Mouse (Mus musculus): ENCODE measurements at regions not wholly inside any gene's neighbourhood (a gene's known extent, or its start where the extent isn't known, plus 50 kb on each side); places are given as distances from the start of the nearest gene placed in this dataset.
"Not testable (repeated sequence)": the region's sequence is repeated elsewhere in the genome, so short reads cannot be mapped to it uniquely, and the experiment has no call there.

DNA sequence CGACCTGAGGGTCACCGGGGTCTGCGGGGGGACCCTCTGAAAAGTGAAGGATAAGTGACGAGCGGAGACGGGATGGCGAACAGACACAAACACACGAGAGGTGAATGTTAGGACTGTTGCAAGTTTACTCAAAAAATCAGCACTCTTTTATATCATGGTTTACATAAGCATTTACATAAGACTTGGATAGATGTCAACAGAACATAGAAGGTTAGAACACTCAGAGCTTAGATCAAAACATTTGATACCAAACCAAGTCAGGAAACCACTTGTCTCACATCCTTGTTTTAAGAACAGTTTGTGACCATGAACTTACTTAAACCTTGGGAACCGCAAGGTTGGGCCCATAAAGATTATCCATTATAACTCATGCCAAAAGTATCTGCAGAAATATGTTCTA lies 1042.2 kb upstream of the Sel1l start:
- intact Hi-C loops (cut with DNase I); DNase-seq: not testable (repeated sequence)

DNA sequence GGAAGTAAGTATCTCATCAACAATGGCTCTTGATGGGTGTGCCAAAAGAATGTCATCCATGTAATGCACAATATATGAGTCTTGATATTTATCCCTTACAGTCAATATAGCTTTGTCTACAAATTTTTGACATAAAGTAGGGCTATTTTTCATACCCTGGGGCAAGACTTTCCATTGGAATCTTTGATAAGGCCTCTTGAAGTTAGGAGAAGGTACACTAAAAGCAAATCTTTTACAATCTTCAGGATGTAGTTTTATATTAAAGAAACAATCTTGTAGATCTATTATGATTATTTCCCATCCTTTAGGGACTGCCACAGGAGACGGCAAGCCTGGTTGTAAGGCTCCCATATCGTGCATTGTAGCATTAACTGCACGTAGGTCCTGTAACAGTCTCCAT lies 1038.8 kb upstream of the Sel1l start:
- no peak for DNase-seq
- intact Hi-C loops (cut with DNase I), result no loop called here

DNA sequence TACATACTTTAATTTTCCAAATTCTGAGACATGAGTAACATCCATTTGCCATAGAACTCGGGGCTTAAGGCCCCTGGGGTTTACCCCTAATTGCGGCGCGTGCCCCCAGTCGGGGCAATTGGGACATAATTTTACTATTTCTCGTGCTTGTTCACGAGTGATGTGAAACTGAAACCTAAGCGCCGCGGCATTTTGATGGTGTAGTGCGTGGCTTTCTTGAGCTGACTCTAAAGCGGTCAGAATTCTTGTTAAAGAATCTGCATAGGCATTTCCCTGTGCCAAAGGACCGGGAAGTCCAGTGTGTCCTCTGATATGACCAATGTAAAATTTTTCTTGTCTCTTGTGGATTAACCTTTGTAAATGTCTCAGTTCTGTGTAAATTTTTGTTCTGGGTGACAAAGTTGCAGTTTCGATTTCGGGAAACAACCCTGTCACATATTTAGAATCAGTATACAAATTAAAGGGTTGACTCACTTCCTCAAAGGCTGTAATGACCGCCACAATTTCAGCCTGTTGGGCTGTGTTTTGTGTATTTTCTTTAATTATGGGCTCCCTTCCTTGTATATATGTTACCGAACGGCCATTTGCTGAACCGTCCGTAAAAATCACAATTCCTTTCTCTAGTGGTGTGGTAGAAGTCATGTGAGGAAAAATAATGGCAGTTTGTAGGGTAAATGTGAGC lies 1037.6 kb upstream of the Sel1l start:
- intact Hi-C loops (cut with DNase I); DNase-seq: not testable (repeated sequence)

DNA sequence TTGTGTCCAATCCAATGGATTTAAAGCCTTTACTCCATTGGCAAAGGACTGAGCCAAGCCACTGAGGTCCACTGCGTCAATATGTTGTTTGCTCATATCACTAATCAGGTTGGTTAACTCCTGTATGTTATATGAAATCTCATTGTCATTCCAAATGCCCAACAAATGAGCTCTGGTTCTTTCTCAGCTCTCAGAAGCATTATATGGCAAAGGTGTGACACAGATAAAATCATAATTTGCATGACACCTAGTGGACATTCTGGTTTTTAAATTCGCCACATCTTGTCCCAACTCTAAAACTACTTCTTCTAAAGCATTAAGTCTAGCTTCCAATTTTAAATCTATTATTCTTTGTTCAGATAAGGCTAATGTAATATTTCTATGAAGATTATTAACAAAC lies 1035.1 kb upstream of the Sel1l start:
- DNase-seq; intact Hi-C loops (cut with DNase I): not testable (repeated sequence)

DNA sequence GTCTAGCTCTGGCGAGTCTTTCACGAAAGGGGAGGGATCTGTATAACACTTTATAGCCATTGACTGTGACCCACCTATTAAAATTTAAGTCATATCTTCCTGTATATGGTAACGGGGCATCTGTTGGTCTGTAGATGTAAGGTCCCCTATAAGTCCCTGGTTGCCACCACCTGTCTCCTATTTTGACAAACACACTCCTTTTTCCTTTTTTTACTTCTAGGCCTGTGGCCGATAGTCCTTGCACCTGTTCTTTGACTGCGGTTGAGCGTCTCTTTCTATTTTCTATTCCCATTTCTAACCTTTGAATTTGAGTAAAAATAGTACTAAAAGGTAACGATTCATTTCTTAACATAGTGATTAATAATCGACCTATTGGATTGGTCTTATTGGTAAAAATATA lies 1034.1 kb upstream of the Sel1l start:
- DNase-seq; intact Hi-C loops (cut with DNase I): not testable (repeated sequence)

DNA sequence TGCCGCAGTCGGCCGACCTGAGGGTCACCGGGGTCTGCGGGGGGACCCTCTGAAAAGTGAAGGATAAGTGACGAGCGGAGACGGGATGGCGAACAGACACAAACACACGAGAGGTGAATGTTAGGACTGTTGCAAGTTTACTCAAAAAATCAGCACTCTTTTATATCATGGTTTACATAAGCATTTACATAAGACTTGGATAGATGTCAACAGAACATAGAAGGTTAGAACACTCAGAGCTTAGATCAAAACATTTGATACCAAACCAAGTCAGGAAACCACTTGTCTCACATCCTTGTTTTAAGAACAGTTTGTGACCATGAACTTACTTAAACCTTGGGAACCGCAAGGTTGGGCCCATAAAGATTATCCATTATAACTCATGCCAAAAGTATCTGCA lies 1033.6 kb upstream of the Sel1l start:
- DNase-seq; intact Hi-C loops (cut with DNase I): not testable (repeated sequence)

DNA sequence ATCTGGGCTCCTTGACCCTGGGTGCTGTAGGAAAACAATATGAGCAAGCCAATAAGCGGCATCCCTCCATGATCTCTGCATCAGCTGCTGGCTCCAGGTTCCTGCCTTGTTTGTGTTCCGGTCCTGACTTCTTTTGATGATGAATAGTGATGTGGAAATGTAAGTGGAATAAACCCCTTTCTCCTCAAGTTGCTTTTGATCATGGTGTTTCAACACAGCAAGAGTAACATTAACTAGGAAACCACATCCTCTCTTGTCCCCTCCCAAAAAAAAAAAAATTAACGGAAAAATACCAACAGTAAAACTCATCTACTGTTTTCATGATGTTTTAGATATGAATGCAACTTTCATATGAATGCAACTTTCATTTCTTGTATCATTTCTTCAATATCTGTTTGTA lies 1024.6 kb upstream of the Sel1l start:
- intact Hi-C loops (cut with DNase I), result no loop called here
- no peak for DNase-seq

DNA sequence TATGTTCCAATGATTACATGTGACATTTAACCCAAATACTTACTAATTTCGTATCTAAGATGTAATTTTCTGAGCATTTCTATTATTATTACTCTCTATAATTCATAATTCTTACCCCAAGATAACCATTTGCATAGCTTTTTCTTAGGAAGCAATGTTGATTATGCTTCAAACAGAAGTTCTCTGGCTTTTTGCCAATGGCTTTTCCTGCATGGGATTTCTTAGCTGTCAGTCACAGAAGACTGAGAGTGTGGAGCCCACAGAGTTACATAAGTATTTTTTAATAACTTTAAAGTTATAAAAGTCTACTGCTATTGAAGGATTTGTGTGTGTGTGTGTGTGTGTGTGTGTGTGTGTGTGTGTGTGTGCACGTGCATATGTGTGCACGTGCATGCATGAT lies 1020.4 kb upstream of the Sel1l start:
- intact Hi-C loops (cut with DNase I), result no loop called here

DNA sequence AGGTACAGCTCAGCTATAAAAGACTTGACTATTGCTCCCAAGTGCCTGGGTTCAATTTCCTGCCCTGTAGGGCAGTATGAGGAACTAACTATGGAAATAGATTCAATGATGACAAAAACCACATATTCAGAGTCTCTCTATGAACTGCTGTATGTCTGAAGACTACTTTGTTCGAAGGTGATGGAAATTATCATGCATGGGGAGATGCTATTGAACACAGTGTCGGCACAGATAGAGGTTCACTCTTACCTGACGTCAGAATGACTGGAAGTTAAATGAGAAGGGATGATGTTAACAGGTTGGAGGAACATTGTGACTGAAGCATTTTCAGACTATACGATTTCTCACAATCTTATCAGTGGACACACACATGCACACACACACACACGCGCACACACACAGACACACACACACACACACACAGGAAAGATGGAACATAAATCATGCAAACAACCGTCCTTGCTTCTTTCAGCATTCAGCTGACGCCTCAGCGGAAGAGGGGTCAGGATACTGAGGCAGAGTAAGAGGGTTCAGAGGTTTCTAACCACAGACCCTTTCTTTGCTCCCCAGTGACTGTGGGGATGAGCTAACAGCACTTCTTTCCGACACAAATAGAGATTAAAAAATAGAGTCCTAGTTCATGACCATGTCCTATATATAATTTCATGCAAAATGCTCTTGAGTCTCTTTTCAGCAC lies 974.3 kb upstream of the Sel1l start:
- DNase-seq, result no peak
- intact Hi-C loops (cut with DNase I), result no loop called here

More for the DNA sequence above, 1020.4 kb upstream of the Sel1l start:
- DNase-seq, result no peak

DNA sequence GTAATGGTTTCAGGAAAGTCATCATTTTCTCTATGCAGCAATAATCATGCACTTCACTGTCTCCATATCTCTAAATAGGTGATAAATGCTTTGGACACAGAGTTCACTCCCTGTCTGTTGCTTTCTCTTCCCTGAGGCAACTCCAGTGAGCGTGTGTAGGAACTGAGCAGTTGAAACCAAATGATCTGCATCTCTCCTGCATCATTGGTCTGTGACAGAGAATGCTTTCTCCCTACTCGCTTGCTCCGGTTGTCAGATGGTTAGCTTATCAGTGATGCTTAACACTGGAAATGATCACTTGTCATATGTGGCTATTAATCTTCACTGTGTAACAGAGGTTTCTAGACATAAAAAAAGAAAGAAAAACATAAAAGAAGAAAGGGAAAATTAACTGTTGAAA lies 969.7 kb upstream of the Sel1l start:
- no peak for DNase-seq
- intact Hi-C loops (cut with DNase I), result no loop called here

DNA sequence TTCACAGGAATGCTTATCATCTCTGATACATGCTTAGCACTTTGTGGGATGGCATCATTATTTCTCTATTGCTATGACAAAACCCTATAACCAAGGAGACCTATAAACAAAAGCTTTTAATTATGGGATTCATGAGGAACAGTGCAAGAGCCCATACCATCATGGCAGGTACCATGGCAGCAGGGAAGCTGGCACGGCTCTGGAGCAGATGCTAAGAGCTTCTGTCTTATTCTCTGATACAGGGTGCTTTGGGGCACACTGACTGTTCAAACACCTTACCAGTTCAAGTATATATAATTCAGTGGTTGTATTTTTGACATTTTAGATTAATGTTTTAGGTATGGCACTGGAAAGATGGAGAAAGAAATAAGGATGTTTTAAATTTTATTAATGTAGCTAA lies 952.2 kb upstream of the Sel1l start:
- no peak for DNase-seq
- intact Hi-C loops (cut with DNase I), result no loop called here

DNA sequence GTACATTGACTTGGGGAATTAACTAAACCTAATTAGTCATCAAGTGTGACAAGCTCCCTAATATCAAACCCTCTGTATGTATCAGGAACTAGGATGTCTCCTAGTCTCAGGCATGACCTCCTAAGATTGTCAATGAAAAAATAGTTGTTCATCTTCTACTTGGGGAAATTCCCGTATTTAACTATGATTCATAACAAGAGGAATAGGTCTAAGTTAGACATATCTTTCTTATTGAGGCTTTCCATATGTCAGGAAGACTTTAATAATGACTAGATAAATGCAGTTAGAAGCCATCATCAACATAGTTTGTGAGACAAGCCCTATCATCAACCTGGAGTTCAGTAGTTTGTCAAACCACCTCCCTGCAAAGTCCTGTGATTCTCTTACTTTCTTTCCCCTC lies 934.4 kb upstream of the Sel1l start:
- no peak for DNase-seq
- intact Hi-C loops (cut with DNase I), result no loop called here

DNA sequence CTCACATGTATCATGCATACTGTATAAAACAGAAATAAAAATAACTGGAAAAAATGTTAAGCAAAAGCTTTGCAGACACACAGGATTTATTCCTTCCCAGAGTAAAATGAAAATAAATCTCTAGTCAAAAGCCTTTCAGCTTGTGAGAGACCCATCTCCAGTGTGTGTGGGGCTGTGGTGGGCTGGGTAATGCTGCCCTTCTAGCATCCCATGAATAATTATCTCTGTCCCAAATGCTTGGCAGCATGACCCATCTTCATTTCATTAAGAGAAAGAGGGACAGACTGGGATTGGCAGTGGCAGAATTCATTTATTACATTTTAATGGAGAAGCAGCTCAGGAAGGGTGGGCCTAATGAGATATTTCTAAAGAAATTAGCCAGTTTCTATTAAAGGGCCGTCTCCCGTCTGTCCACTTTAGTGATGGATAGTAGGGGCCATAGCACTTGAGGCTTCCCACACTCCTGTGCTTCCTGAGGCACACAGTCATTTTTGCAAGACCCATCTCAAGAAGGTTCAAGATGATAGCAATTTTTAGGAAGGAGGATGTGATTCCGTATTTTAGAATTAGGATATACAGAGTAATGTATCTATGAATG lies 930.8 kb upstream of the Sel1l start:
- intact Hi-C loops (cut with DNase I), result no loop called here
- DNase-seq, result no peak

DNA sequence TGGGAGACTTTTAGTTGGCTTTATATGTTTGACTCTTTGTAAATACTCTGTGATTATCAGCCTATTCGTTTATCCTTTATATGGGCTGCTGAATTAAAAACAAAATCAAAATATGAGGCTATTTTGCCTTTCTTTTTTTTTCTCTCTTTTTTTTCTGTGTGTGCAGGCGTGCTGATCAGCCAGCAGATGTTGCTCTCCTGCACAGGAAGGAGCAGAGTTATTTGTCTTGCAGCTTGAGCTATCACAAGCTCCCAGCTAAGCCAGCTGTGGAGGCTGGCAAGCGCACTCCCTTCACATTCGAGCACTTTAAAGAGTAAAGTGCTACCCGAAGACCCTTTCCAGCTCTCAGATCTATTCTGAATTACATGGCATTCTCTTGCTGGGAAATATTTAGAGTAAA lies 926.7 kb upstream of the Sel1l start:
- intact Hi-C loops (cut with DNase I), result no loop called here
- DNase-seq, result no peak

DNA sequence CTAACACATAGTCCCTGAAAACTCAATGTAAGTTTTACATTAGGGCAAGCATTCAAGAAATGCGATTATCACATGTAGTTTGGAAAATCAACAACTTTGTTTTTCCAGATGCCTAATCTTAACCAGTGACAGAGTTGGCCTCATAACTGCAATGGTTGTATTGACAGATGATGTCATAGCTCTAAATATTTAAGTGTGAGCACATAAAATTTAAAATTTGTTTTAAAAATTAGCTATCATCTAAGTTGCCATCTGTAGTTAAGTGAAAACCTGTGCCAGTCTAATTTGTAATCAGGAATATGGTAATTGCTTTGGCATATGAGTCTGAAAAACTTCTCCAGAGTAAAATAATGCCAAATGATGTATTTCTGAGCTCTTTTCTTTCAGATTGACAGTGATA lies 899.6 kb upstream of the Sel1l start:
- no peak for DNase-seq
- intact Hi-C loops (cut with DNase I), result no loop called here

DNA sequence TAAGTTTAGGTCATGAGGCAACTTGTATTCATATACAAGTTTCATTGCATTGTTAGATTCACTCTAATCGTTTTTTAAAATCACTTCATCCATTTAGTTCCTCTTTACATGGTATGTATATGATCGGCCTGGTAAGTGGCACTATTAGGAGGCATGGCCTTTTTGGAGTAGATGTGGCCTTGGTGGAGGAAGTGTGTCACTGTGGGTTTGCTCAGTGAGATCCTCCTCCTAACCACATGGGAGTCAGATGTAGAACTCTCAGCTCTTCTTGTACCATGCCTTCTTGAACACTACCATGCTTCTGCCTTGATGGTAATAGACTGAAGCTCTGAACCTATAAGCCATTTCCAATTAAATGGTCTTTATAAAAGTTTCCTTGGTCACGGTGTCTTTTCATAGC lies 891.9 kb upstream of the Sel1l start:
- intact Hi-C loops (cut with DNase I), result no loop called here
- no peak for DNase-seq

DNA sequence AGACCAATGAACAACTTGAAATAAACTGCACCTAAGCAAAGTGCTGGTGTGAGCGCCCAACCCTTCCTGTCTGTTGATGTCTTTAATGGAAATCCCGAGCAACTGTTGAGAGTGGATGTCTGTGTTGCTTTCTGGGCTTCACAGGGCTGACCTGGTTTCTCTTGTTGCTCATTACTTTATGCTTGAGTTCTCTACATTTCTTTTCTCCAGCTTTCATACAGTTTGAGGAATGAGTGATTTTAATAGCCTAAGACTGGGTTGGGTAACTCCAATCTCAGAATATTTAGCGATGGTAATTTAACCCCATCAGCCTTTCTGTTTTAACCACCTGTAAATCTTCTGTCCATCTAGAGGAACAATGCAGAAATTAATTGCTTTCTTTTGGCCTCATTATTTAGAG lies 890.2 kb upstream of the Sel1l start:
- intact Hi-C loops (cut with DNase I), result no loop called here

DNA sequence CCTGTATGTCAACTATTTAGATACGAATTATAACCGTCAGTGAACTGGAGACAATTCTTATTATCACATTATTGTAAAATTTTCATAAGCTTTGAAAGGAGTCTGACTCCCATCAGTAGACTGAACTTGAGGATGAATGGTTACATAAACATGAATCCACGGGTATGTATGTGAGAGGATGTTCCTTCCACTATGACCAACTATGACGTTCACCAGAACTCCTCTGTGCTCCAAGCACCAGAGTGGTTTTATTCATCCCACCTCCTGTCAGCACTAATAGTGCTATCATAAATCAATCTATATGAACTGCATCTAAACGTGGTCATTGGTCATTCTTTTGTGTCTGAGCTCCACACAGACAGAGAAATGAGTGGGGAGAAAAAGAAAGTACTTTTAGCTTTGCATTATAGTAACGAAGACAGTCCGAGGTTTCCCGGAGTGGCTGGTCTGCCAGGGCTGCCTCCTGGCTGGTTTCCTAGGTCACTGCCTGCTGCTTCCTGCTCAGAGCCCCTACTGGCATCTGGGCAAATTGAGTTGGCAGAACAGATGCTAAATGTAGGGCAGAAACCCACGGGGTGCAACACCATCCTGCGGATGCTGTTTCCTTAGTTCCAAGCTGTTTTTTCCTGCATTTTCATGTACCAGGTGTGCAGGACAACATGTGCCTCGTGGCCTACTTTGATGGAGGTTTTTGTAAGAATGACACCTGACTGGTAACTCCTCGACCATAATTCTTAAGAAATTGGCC lies 888.8 kb upstream of the Sel1l start:
- intact Hi-C loops (cut with DNase I), result no loop called here
- no peak for DNase-seq

More for the DNA sequence above, 890.2 kb upstream of the Sel1l start:
- no peak for DNase-seq

DNA sequence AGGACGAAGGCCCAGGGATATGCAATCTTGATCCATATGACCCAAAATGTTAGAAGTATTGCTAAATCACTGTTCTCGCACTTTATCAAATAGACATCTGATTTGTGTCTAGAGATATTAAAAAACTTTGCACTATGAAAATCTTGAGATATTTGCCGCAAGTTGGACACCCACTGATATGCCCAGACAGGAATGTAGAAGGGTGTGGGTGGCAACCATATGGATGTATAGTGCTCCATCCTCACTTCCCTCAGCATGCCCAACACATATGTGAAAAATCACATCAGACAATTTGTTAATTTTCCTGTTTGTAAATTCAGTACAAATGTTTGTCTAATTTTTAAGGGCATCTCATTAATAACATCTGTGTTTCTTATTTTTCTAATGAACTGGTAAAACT lies 874.1 kb upstream of the Sel1l start:
- intact Hi-C loops (cut with DNase I), result no loop called here
- DNase-seq, result no peak

DNA sequence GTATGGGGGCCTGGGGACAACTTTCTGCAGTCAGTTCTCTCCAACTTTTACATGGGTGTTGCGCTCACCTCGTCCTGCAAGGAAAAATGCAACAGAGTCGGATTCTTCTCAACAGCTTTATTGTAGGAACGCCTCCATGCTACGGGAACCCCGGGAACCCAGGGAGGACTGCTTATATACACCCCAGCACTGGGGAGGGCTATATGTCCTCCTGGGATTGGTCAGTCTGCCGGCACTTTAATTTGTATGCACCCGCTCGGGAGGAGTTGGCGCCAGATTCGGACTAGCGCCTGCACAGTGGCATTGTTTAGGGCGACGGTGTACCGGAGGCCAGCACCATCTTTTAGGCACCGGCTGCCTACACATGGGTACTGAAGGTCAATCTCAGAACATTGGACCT lies 864.5 kb upstream of the Sel1l start:
- intact Hi-C loops (cut with DNase I), result no loop called here
- DNase-seq, result no peak

DNA sequence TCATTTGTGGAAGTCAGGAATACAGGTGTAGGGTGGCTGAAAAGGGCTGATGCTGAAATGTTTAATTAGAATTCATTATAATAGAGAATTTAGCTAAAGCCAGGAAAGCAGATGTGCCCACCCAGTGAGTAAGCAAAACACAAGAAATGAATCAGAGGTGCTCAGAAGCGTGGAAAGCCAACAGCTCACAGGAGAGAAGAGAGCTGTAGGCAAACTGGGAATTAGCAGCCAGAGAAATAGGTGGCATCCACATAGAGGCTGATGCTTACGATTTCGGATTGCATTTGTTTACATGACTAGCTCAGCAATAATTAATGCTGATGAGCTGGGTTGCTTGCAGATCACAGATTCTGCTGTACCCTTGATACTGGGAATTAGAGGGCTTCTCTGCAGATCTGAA lies 859.5 kb upstream of the Sel1l start:
- intact Hi-C loops (cut with DNase I), result no loop called here

DNA sequence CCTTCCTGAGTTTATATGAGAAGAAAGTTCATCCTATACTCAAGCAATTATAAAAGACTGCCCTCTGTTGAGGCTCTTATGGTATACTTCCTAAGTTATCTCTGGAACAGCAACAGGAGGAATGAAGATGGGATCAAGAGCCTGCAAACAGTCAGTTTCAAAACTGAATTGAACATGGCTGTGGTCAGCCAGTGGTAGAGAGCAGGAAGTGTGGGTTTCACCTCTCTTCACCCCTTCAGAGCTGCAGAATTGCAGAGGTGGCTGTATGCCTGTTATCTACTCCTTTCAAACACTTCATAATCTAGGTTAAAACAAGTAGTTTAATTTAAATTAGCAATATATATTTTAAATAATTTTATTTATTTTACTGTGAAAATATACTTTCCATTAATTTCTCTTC lies 854.8 kb upstream of the Sel1l start:
- intact Hi-C loops (cut with DNase I), result no loop called here
- no peak for DNase-seq

More for the DNA sequence above, 859.5 kb upstream of the Sel1l start:
- DNase-seq, result no peak

All from heart, postnatal 10 days (tissue).